In genomic region chr15:96460730-96461540, GRCm38 (mm10) we compare ENCODE assay signal across 8 mouse cellular contexts. TPM values are rescaled to one million over a fixed set of nuclear protein-coding genes. Genes with fewer than 3 reads are reported as not detected.
DNase-seq lines count a peak whose midpoint lies in the region; ATAC-seq and TF ChIP-seq lines count a peak whose summit lies in the region.

TSS of gene Scaf11 (minus strand) at chr15:96460843.

- H3K79me2 ChIP-seq in CH12.LX (replicated peaks; ENCODE audit: control insufficient read depth, extremely low read depth, insufficient read depth, poor library complexity, severe bottlenecking) = peaks cover 45% of the 10 kb centered on the region

- peaks cover 12 to 43% of the 10 kb centered on the region in 2 experiments for H3K4me1 ChIP-seq in CH12.LX (ENCODE audit: control insufficient read depth in 1 of 2, insufficient read depth in 2 of 2)
- peaks cover 26% of the 10 kb centered on the region for H3K4me1 ChIP-seq in forebrain, embryonic 12.5 days
- peaks cover 29% of the 10 kb centered on the region for H3K4me1 ChIP-seq in heart, postnatal 0 days (ENCODE audit: control insufficient read depth, insufficient read depth)
- peaks cover 40% of the 10 kb centered on the region for H3K4me1 ChIP-seq in liver, embryonic 16.5 days (ENCODE audit: control insufficient read depth, low read depth, low read length)
- H3K4me1 ChIP-seq in neural tube, embryonic 13.5 days (replicated peaks) = peaks cover 42% of the 10 kb centered on the region
- peaks cover 12% of the 10 kb centered on the region for H3K4me1 ChIP-seq in testis, adult 2 months (ENCODE audit: control insufficient read depth, insufficient read depth, low read length)

- under 1% methylated on average over 59 of the region's 96 CpGs for WGBS in forebrain, embryonic 12.5 days
- 1% methylated on average over 68 of the region's 96 CpGs for WGBS in heart, postnatal 0 days
- WGBS in liver, embryonic 16.5 days (ENCODE audit: insufficient replicate concordance) = under 1% methylated on average over 79 of the region's 96 CpGs
- WGBS in neural tube, embryonic 13.5 days = under 1% methylated on average over 74 of the region's 96 CpGs

- in situ Hi-C loops in CH12.LX (cut with MboI; ENCODE audit: low pct_ligation_motif_present, low pct_unique_long_range_greater_than_20kb, low sequenced_read_pairs) = no loop called here

- DNase-seq in CH12.LX (ENCODE audit: extremely low read depth) = peak; percentile 91
- peak; percentile 85 for DNase-seq in c-Kit-positive CD71-positive TER-119-negative erythroid progenitor cells, embryonic 14.5 days (ENCODE audit: low read depth)
- peak; percentile 96 for DNase-seq in heart, postnatal 0 days (ENCODE audit: low spot score)
- DNase-seq in kidney, postnatal 4 days = peak; percentile 95 to 97

- peak; percentile 95 for ATAC-seq in forebrain, embryonic 12.5 days (ENCODE audit: low FRiP score)
- peak; percentile 91 for ATAC-seq in heart, postnatal 0 days (ENCODE audit: insufficient read depth, low read depth)
- ATAC-seq in liver, embryonic 16.5 days (ENCODE audit: low read depth) = peak; percentile 90
- ATAC-seq in neural tube, embryonic 13.5 days (ENCODE audit: low read depth) = peak; percentile 95

- H3K36me3 ChIP-seq in CH12.LX (replicated peaks in 1 of 2; ENCODE audit: control insufficient read depth in 1 of 2, insufficient read depth in 1 of 2, low read length in 1 of 2) = peaks cover 4 to 19% of the 10 kb centered on the region in 2 experiments
- H3K36me3 ChIP-seq in forebrain, embryonic 12.5 days (replicated peaks) = no peaks in the 10 kb centered on the region
- 0 out of 2 replicates have a peak, but pooled peaks cover 3% of the 10 kb centered on the region for H3K36me3 ChIP-seq in heart, postnatal 0 days (replicated peaks; ENCODE audit: control insufficient read depth, insufficient read depth, low read length)
- peaks cover 2% of the 10 kb centered on the region; the same call in 1 of the 2 replicates for H3K36me3 ChIP-seq in liver, embryonic 16.5 days (ENCODE audit: control insufficient read depth, insufficient read depth)
- H3K36me3 ChIP-seq in neural tube, embryonic 13.5 days = no peaks in the 10 kb centered on the region
- H3K36me3 ChIP-seq in testis, adult 2 months (ENCODE audit: control insufficient read depth, insufficient read depth, low read length) = no peaks in the 10 kb centered on the region

- H3K9ac ChIP-seq in CH12.LX (ENCODE audit: insufficient read depth, low read depth) = peak within 1 kb of the TSS; percentile 97
- H3K9ac ChIP-seq in forebrain, embryonic 12.5 days = peak within 1 kb of the TSS; percentile 94
- peak within 1 kb of the TSS; percentile 92 for H3K9ac ChIP-seq in heart, postnatal 0 days (replicated peaks; ENCODE audit: low read depth, low read length)
- H3K9ac ChIP-seq in liver, embryonic 16.5 days (ENCODE audit: low read depth, low read length) = peak within 1 kb of the TSS; percentile 100
- peak within 1 kb of the TSS; percentile 92 for H3K9ac ChIP-seq in neural tube, embryonic 13.5 days

- peak within 1 kb of the TSS; percentile 63 to 96 (median 85) for H3K4me3 ChIP-seq in CH12.LX (replicated peaks in 1 of 3; ENCODE audit: low read depth in 2 of 3, low read length in 2 of 3, poor library complexity in 1 of 3)
- peak within 1 kb of the TSS; percentile 92 for H3K4me3 ChIP-seq in forebrain, embryonic 12.5 days (replicated peaks)
- H3K4me3 ChIP-seq in heart, postnatal 0 days (ENCODE audit: low read depth, low read length) = peak within 1 kb of the TSS; percentile 77
- H3K4me3 ChIP-seq in liver, embryonic 16.5 days (ENCODE audit: low read depth, low read length) = peak within 1 kb of the TSS; percentile 96
- peak within 1 kb of the TSS; percentile 87 for H3K4me3 ChIP-seq in neural tube, embryonic 13.5 days
- H3K4me3 ChIP-seq in testis, adult 2 months (ENCODE audit: control insufficient read depth, low read depth, low read length) = peak within 1 kb of the TSS; percentile 95

- TF ChIP-seq POLR2A in CH12.LX (IDR thresholded peaks at IDR 0.05; ENCODE audit: low read depth, low read length) = peak; percentile 75
- TF ChIP-seq POLR2A in testis, adult 2 months (IDR thresholded peaks at IDR 0.05; ENCODE audit: control insufficient read depth, low read depth, low read length) = peak; percentile 59

- peak in 1 of 2 experiments; percentile 71; a peak in 2 of 4 replicates for TF ChIP-seq CTCF in CH12.LX (conservative IDR thresholded peaks at IDR 0.05 in 1 of 2, IDR thresholded peaks at IDR 0.05 in 1 of 2; ENCODE audit: low read depth in 2 of 2, low read length in 2 of 2)
- TF ChIP-seq CTCF in heart, postnatal 0 days (IDR thresholded peaks at IDR 0.05; ENCODE audit: low read depth) = peak; percentile 69
- peak; percentile 70 for TF ChIP-seq CTCF in testis, adult 2 months (IDR thresholded peaks at IDR 0.05; ENCODE audit: control insufficient read depth, insufficient read depth, insufficient replicate concordance, low read depth, low read length)

- peaks cover 2% of the 10 kb centered on the region for H3K9me3 ChIP-seq in CH12.LX (replicated peaks; ENCODE audit: low read length)
- H3K9me3 ChIP-seq in forebrain, embryonic 12.5 days = no peaks in the 10 kb centered on the region
- H3K9me3 ChIP-seq in heart, postnatal 0 days (replicated peaks; ENCODE audit: control insufficient read depth, low read length) = no peaks in the 10 kb centered on the region
- no peaks in the 10 kb centered on the region for H3K9me3 ChIP-seq in liver, embryonic 16.5 days (replicated peaks; ENCODE audit: control insufficient read depth, low read length)
- no peaks in the 10 kb centered on the region for H3K9me3 ChIP-seq in neural tube, embryonic 13.5 days

- peak within 1 kb of the TSS; percentile 89 for H3K27ac ChIP-seq in CH12.LX (ENCODE audit: insufficient read depth, low read depth)
- peak within 1 kb of the TSS; percentile 99 for H3K27ac ChIP-seq in forebrain, embryonic 12.5 days
- peak within 1 kb of the TSS; percentile 98 for H3K27ac ChIP-seq in heart, postnatal 0 days (ENCODE audit: low read depth)
- H3K27ac ChIP-seq in liver, embryonic 16.5 days (ENCODE audit: low read length) = peak within 1 kb of the TSS; percentile 100
- peak within 1 kb of the TSS; percentile 96 for H3K27ac ChIP-seq in neural tube, embryonic 13.5 days (replicated peaks)
- peak within 1 kb of the TSS; percentile 91 for H3K27ac ChIP-seq in testis, adult 2 months (ENCODE audit: control insufficient read depth, insufficient read depth, low read depth, low read length)

- peak; percentile 40 for TF ChIP-seq RAD21 in CH12.LX (IDR thresholded peaks at IDR 0.05; ENCODE audit: low read depth, low read length)

- peak within 1 kb of the TSS; percentile 82 for H3K4me2 ChIP-seq in CH12.LX (ENCODE audit: insufficient read depth, low read depth, poor library complexity, severe bottlenecking)
- H3K4me2 ChIP-seq in forebrain, embryonic 12.5 days = peak within 1 kb of the TSS; percentile 64
- peak within 1 kb of the TSS; percentile 83 for H3K4me2 ChIP-seq in heart, postnatal 0 days (ENCODE audit: low read depth, low read length)
- H3K4me2 ChIP-seq in liver, embryonic 16.5 days (ENCODE audit: low read depth, low read length) = peak within 1 kb of the TSS; percentile 91
- peak within 1 kb of the TSS; percentile 77 for H3K4me2 ChIP-seq in neural tube, embryonic 13.5 days

- no peak for TF ChIP-seq EP300 in CH12.LX (IDR thresholded peaks at IDR 0.05; ENCODE audit: low read length)
- TF ChIP-seq EP300 in heart, postnatal 0 days (IDR thresholded peaks at IDR 0.05; ENCODE audit: low read depth) = no peak

- dilution Hi-C loops in CH12.LX (cut with MboI; ENCODE audit: extremely low pct_ligation_motif_present, extremely low pct_unique_long_range_greater_than_20kb, low sequenced_read_pairs) = no loop called here

- H3K27me3 ChIP-seq in CH12.LX (replicated peaks) = no peaks in the 10 kb centered on the region
- no peaks in the 10 kb centered on the region for H3K27me3 ChIP-seq in forebrain, embryonic 12.5 days
- no peaks in the 10 kb centered on the region for H3K27me3 ChIP-seq in heart, postnatal 0 days (ENCODE audit: control insufficient read depth, insufficient read depth, low read length)
- H3K27me3 ChIP-seq in liver, embryonic 16.5 days (ENCODE audit: control insufficient read depth, insufficient read depth, low read depth, low read length) = no peaks in the 10 kb centered on the region
- H3K27me3 ChIP-seq in neural tube, embryonic 13.5 days = no peaks in the 10 kb centered on the region
- H3K27me3 ChIP-seq in testis, adult 2 months (ENCODE audit: control insufficient read depth, insufficient read depth, low read length) = no peaks in the 10 kb centered on the region

TF ChIP-seq in CH12.LX, 34 proteins besides CTCF, POLR2A, EP300 and RAD21 (continues in another document):
- peak; percentile 45; the same call in 1 of the 2 replicates for TF ChIP-seq CHD2 (IDR thresholded peaks at IDR 0.05; ENCODE audit: low read length)
- TF ChIP-seq TCF12 (IDR thresholded peaks at IDR 0.05; ENCODE audit: low read depth, low read length) = peak; percentile 58
- TF ChIP-seq NELFE (IDR thresholded peaks at IDR 0.05; ENCODE audit: low read depth, low read length) = peak; percentile 64
- peak; percentile 34; the same call in 1 of the 2 replicates for TF ChIP-seq SIN3A (IDR thresholded peaks at IDR 0.05; ENCODE audit: low read length)
- no peak for TF ChIP-seq ZC3H11A (IDR thresholded peaks at IDR 0.05; ENCODE audit: low read depth, low read length)
- TF ChIP-seq ZMIZ1 (IDR thresholded peaks at IDR 0.05; ENCODE audit: low read depth, low read length) = peak; percentile 27; the same call in 1 of the 2 replicates
- peak; percentile 40; the same call in 1 of the 2 replicates for TF ChIP-seq IRF4 (IDR thresholded peaks at IDR 0.05; ENCODE audit: low read depth, low read length)
- TF ChIP-seq RCOR1 (conservative IDR thresholded peaks at IDR 0.05; ENCODE audit: low read depth, low read length) = no peak
- 0 out of 2 replicates have a peak, but pooled peaks have one; percentile 28 for TF ChIP-seq MAZ (IDR thresholded peaks at IDR 0.05; ENCODE audit: low read depth, low read length)
- TF ChIP-seq BHLHE40 (IDR thresholded peaks at IDR 0.05; ENCODE audit: low read depth, low read length) = peak; percentile 90
- TF ChIP-seq MXI1 (IDR thresholded peaks at IDR 0.05; ENCODE audit: low read depth, low read length) = peak; percentile 54; the same call in 1 of the 2 replicates
- TF ChIP-seq UBTF (IDR thresholded peaks at IDR 0.05; ENCODE audit: low read depth, low read length) = peak; percentile 20

RNA-seq across cellular contexts. Expression of gene Scaf11, which starts in this region (rescaled TPM):
- total RNA-seq in CH12.LX (2012; rRNA removed) (57.2 and 63.9 TPM in 2 replicates), CH12.LX (2014; rRNA removed) (59.8 and 66.6 TPM in 2 replicates)
- polyA plus RNA-seq in CH12.LX (2012; ENCODE audit: insufficient read length, low read depth) = 88.0 and 92.0 TPM in 2 replicates
- 95.8 and 98.0 TPM in 2 replicates for polyA plus RNA-seq in forebrain, embryonic 12.5 days (2016; fragmentation: Nextera tagmentation; extraction: Ambion mirVana)
- 23.7 and 24.2 TPM in 2 replicates for total RNA-seq in heart, postnatal 0 days (2014; rRNA removed; ENCODE audit: low replicate concordance)
- 36.8 and 40.8 TPM in 2 replicates for polyA plus RNA-seq in heart, postnatal 0 days (2015; fragmentation: Nextera tagmentation; extraction: Ambion mirVana)
- polyA plus RNA-seq in liver, embryonic 16.5 days (2015; fragmentation: Nextera tagmentation; extraction: Ambion mirVana) = 33.3 and 37.1 TPM in 2 replicates
- 53.3 and 55.9 TPM in 2 replicates for polyA plus RNA-seq in neural tube, embryonic 13.5 days (2015; fragmentation: Nextera tagmentation; extraction: Ambion mirVana)
- 5.3 and 5.9 TPM in 2 replicates for polyA plus RNA-seq in testis, adult 2 months (2012; rRNA removed)

Comparison
In these comparisons a context has a peak if more than half of its experiments do, and no peak if none do; other contexts are left out.
1. Peak in every context shown above with its lines: DNase-seq, ATAC-seq, H3K4me3 ChIP-seq and H3K27ac ChIP-seq.